Mouse (Mus musculus) midbrain, embryonic 16.5 days (tissue): Measurements from ENCODE around the gene Bysl. TPM values are rescaled to one million over a fixed set of nuclear protein-coding genes. Genes with fewer than 3 reads are reported as not detected.
"Not testable (repeated sequence)": the region's sequence is repeated elsewhere in the genome, so short reads cannot be mapped to it uniquely, and the experiment has no call there.

Source experiments
- ATAC-seq: fragments of 200-750 bp; cut with Nextera tagmentation; 2 replicates; pipeline ENCODE4 v1.8.0; 2017; ENCODE audit warnings: moderate TSS enrichment
- H3K27ac ChIP-seq: fragments of 300-500 bp; sonication (generic); 2 replicates; pipeline ENCODE4 v1.5.1; 2014; ENCODE audit warnings: mild to moderate bottlenecking, low read length, mixed read lengths
- H3K27me3 ChIP-seq: fragments of 300-500 bp; sonication (generic); 2 replicates; pipeline ENCODE4 v1.6.1; 2014; ENCODE audit warnings: low read depth, low read length, mixed read lengths; ENCODE audit not compliant: control insufficient read depth, insufficient read depth
- H3K36me3 ChIP-seq: fragments of 300-500 bp; sonication (generic); 2 replicates; pipeline ENCODE4 v1.6.1; 2014; ENCODE audit warnings: mild to moderate bottlenecking, low read length, moderate library complexity, mixed read lengths; ENCODE audit not compliant: control insufficient read depth, insufficient read depth
- H3K4me1 ChIP-seq: fragments of 300-500 bp; sonication (generic); 2 replicates; pipeline ENCODE4 v1.6.1; 2014; ENCODE audit warnings: mild to moderate bottlenecking, low read length, mixed read lengths; ENCODE audit not compliant: control insufficient read depth, insufficient read depth
- H3K4me2 ChIP-seq: fragments of 300-500 bp; sonication (generic); 2 replicates; pipeline ENCODE4 v1.6.1; 2014; ENCODE audit warnings: mild to moderate bottlenecking, low read length, mixed read lengths
- H3K4me3 ChIP-seq: fragments of 300-500 bp; sonication (generic); 2 replicates; pipeline ENCODE4 v1.5.1; 2014; ENCODE audit warnings: low read depth, mild to moderate bottlenecking, low read length, moderate library complexity, mixed read lengths
- H3K9ac ChIP-seq: fragments of 300-500 bp; sonication (generic); 2 replicates; pipeline ENCODE4 v1.6.1; 2014; ENCODE audit warnings: low read depth, low read length, mixed read lengths
- H3K9me3 ChIP-seq: fragments of 300-500 bp; sonication (generic); replicated peaks from 2 replicates; pipeline ENCODE4 v1.6.1; 2014; ENCODE audit warnings: mild to moderate bottlenecking, low read length, mixed read lengths; ENCODE audit not compliant: control insufficient read depth, poor library complexity, severe bottlenecking
- WGBS: fragments of 180-500 bp; shearing (Covaris S2); extraction: QIAGEN DNeasy Blood & Tissue Kit; methylation state at CpG from one replicate; pipeline ENCODE4 v1.1.7; 2014; 5-methylcytosine and 5-hydroxymethylcytosine counted together
- polyA plus RNA-seq: library from polyadenylated mRNA; unstranded; fragments of >200 nt; fragmentation: Nextera tagmentation; extraction: Ambion mirVana; gene quantifications from 2 replicates; pipeline ENCODE4 v1.2.1, GENCODE M21; 2015

Gene Bysl
- polyA plus RNA-seq, 1 experiment from 2014 or later: 40.7 TPM

GRCm38 (mm10) chr17:47624572-47624971 lies 13.3 kb upstream of the Bysl start:
- H3K9me3 ChIP-seq, H3K27ac ChIP-seq, H3K27me3 ChIP-seq, H3K4me1 ChIP-seq, ATAC-seq, H3K4me2 ChIP-seq, H3K9ac ChIP-seq, H3K4me3 ChIP-seq: not testable (repeated sequence)
- H3K36me3 ChIP-seq: peaks cover 20% of the 10 kb centered on the region
- whole genome bisulfite sequencing: 100% methylated on average over 4 of the region's 5 CpGs

- Histone ChIP-seq H3K27ac (no peak overlapping the region), H3K9ac (no peak overlapping the region), H3K4me3 (no peak overlapping the region), H3K27me3 (no peaks in the 10 kb centered on the region), H3K36me3 (peaks cover 28% of the 10 kb centered on the region), H3K4me1 (peaks cover 2% of the 10 kb centered on the region), H3K9me3 (no peaks in the 10 kb centered on the region), H3K4me2 (no peak overlapping the region)
- WGBS: 89% methylated on average over 14 of the region's 14 CpGs
- no peak for ATAC-seq
Measured at GRCm38 (mm10) chr17:47622912-47623554, 11.7 kb upstream of the Bysl start.

DNA sequence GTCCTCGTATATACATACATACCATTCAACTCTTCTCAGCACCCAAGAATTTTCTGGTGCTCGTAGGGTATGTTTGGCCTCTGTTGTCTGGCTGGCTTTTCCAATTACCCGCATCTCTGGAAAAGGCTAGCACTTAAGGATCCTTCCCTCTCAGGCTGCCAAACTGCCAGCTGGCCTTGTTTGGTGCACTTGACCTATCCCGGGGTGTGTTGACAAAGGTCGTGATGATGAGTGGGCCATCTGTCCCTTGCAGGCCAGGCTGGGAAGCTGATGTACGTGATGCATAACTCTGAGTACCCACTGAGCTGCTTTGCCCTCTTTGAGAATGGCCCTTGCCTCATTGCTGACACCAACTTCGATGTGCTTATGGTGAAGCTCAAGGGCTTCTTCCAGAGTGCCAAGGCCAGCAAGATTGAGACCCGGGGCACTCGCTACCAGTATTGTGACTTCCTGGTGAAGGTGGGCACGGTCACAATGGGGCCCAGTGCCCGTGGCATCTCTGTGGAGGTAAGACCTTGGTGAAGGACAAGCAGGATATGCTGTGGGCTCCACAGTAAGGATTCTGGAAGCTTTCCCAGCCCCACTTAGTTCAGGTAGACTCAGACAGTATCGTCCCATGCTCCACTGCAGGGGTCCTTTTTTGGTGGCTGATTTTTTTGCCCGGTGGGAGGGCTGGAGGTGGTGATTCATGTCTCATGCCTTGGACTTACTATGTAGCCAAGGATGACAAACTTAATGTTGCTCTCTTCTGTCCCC lies 7.4 kb upstream of the Bysl start:
- WGBS: 91% methylated on average over 13 of the region's 13 CpGs
- Histone ChIP-seq H3K4me1 (no peaks in the 10 kb centered on the region), H3K4me2 (no peak overlapping the region), H3K9ac (no peak overlapping the region), H3K27ac (no peak overlapping the region), H3K9me3 (no peaks in the 10 kb centered on the region), H3K27me3 (no peaks in the 10 kb centered on the region), H3K36me3 (peaks cover 24% of the 10 kb centered on the region), H3K4me3 (no peak overlapping the region)
- ATAC-seq: no peak

DNA sequence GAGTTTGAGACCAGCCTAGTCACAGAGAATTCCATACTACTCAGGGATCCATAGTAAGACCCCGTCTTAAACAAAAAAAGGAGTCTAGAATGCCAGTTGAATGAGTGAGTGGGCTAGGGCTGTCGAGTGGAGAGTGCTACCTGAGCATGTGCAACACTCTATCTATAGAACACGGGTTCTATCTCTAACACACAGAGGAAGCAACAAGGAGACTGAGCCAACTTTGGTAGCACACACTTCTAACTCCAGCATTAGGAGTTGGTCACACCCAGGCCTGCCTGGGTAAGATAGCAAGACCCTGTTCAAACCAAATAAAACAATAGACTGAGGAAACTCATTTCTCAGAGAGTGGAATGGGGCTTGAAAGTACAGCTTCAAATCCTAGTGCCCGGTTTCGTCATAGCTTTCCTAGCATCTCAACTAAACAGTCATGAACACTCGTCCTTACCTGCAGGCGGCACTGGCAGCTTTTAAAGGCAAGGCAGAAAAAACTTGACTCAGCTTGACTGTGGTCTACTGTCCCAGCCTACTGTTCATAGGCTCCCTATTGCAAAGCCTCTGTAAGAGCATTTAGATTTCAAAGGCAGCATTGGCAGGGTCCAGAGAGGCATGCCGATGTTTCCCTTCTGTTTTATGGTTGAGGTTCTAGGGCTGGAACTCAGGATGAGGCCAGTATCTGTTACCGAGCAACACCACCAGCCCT lies 6.5 kb upstream of the Bysl start:
- H3K9ac ChIP-seq: no peak overlapping the region

GRCm38 (mm10) chr17:47616652-47617051 lies 5.4 kb upstream of the Bysl start:
- Histone ChIP-seq H3K27ac (no peak overlapping the region), H3K4me3 (no peak overlapping the region), H3K9ac (no peak overlapping the region), H3K27me3 (no peaks in the 10 kb centered on the region), H3K4me1 (peaks cover 14% of the 10 kb centered on the region), H3K9me3 (no peaks in the 10 kb centered on the region), H3K36me3 (peaks cover 11% of the 10 kb centered on the region; the same call in 1 of the 2 replicates), H3K4me2 (no peak overlapping the region)
- WGBS: 97% methylated on average over 4 of the region's 4 CpGs
- no peak for ATAC-seq

More for the DNA sequence above, 6.5 kb upstream of the Bysl start:
- no peak overlapping the region for H3K4me3 ChIP-seq
- no peaks in the 10 kb centered on the region for H3K9me3 ChIP-seq
- H3K4me2 ChIP-seq: no peak overlapping the region
- 97% methylated on average over 9 of the region's 9 CpGs for WGBS
- H3K27ac ChIP-seq: no peak overlapping the region
- H3K4me1 ChIP-seq: 0 out of 2 replicates have a peak, but pooled peaks cover 5% of the 10 kb centered on the region
- peaks cover 16% of the 10 kb centered on the region for H3K36me3 ChIP-seq
- H3K27me3 ChIP-seq: no peaks in the 10 kb centered on the region
- ATAC-seq: no peak

DNA sequence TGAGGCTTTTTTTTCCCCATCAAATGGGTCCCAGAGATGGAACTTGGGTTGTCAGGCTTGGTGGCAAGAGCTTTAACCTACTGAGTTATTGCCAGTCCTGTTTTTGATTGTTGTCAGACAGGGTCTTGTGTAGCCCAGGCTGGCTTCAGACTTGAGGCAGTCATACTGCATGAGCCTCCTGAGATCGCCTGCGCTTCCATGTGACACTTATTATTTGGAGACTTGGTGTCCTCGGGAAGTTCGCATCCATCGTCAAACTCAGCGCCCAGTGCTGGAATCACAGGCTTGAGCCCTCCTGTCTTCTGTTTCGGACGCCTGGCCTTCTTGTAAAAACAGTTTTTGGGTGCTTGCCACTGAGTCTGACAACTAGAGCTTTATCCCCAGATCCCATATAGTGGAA lies 4.8 kb upstream of the Bysl start:
- WGBS: 97% methylated on average over 8 of the region's 8 CpGs
- Histone ChIP-seq H3K9me3 (no peaks in the 10 kb centered on the region), H3K27me3 (no peaks in the 10 kb centered on the region), H3K4me1 (peaks cover 14% of the 10 kb centered on the region), H3K4me2 (no peak overlapping the region), H3K4me3 (no peak overlapping the region), H3K36me3 (peaks cover 11% of the 10 kb centered on the region; the same call in 1 of the 2 replicates), H3K27ac (no peak overlapping the region), H3K9ac (no peak overlapping the region)
- ATAC-seq: no peak

- no peak overlapping the region for H3K9ac ChIP-seq
- no peak overlapping the region for H3K4me2 ChIP-seq
- no peak for ATAC-seq
- H3K4me3 ChIP-seq: no peak overlapping the region
- H3K9me3 ChIP-seq: no peaks in the 10 kb centered on the region
- no peak overlapping the region for H3K27ac ChIP-seq
- H3K36me3 ChIP-seq: peaks cover 8% of the 10 kb centered on the region; the same call in 1 of the 2 replicates
- H3K27me3 ChIP-seq: no peaks in the 10 kb centered on the region
- H3K4me1 ChIP-seq: peaks cover 24% of the 10 kb centered on the region
- 100% methylated on average over 1 of the region's 1 CpGs for WGBS
Measured at GRCm38 (mm10) chr17:47614018-47614417, 2.7 kb upstream of the Bysl start.

- WGBS: under 1% methylated on average over 13 of the region's 13 CpGs
- ATAC-seq: peak; percentile 73; the same call in 1 of the 2 replicates
- Histone ChIP-seq H3K36me3 (peaks cover 9% of the 10 kb centered on the region), H3K27me3 (no peaks in the 10 kb centered on the region), H3K9ac (peak overlapping the region; percentile 80), H3K4me1 (peaks cover 24% of the 10 kb centered on the region), H3K9me3 (no peaks in the 10 kb centered on the region), H3K27ac (peak overlapping the region; percentile 80), H3K4me3 (peak overlapping the region; percentile 84), H3K4me2 (peak overlapping the region; percentile 95)
Measured at GRCm38 (mm10) chr17:47611661-47611982, 330 bp upstream of the Bysl start.

- Histone ChIP-seq H3K36me3 (peaks cover 22% of the 10 kb centered on the region), H3K27ac (no peak overlapping the region), H3K4me2 (no peak overlapping the region), H3K9me3 (no peaks in the 10 kb centered on the region), H3K4me3 (no peak overlapping the region), H3K4me1 (peaks cover 24% of the 10 kb centered on the region), H3K9ac (no peak overlapping the region), H3K27me3 (no peaks in the 10 kb centered on the region)
- no peak for ATAC-seq
- WGBS: 94% methylated on average over 4 of the region's 4 CpGs
Measured at GRCm38 (mm10) chr17:47609182-47609581, 2.1 kb downstream of the Bysl start.
